Mouse (Mus musculus) heart, postnatal 36 days (tissue): Measurements from ENCODE around the gene Gm10837. TPM values are rescaled to one million over a fixed set of nuclear protein-coding genes. Genes with fewer than 3 reads are reported as not detected.

Experiments used
- DNase-seq, 2 experiments: peaks; one replicate each; pipeline ENCODE4 v3.0.0; 2021 to 2022
- intact Hi-C: fragments of 180-260 bp; cut with DNase I; formaldehyde crosslinking; loops from one replicate; pipeline ENCODE4 v1.15.1; 2025
- total RNA-seq, 2 experiments: library from RNA; stranded (reverse); gene quantifications; 2 replicates each; pipeline ENCODE4 v1.2.3; 2021

Gm10837 gene
- total RNA-seq, 2 experiments from 2014 or later = not detected

GRCm38 (mm10) chr14:122509058-122509457 lies 18.7 kb downstream of the Gm10837 start:
- intact Hi-C loops = loop anchor here (1.0 kb wide), 1 partner anchor 367 kb away; no protein-coding TSS in a partner anchor
- no peak for DNase-seq

- intact Hi-C loops = loop anchor here (10.0 kb wide), 1 partner anchor 287 kb away; no protein-coding TSS in a partner anchor
- DNase-seq = no peak
Measured at GRCm38 (mm10) chr14:122511519-122511918, 21.1 kb downstream of the Gm10837 start.

DNA sequence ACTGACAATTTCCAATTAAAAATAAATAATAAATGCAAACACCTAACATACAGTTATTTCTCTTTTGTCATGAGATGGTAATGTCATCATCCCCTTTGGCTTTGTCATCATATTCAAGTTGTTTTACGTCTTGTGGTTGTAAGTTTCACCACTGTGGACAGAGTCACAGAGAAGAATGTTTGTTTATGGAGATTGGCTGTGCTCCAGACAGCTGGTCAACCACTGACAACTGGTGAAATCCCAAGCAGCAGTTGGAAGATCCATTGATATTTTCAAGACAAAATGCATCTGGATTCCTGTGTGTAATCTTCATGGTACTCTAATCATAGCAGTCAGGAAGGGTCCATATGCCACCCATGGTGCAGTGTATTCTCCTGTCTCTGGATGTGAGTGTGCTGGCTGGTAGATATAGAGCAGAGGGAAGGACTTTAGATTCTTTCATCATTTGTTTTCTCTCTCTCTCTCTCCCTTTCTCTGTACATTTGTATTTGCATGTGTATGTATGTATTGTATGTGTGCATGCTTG lies 23.2 kb downstream of the Gm10837 start:
- DNase-seq = no peak
- intact Hi-C loops = loop anchor here (10.0 kb wide), 1 partner anchor 289 kb away; no protein-coding TSS in a partner anchor

- DNase-seq = no peak
- intact Hi-C loops = no loop called here
Measured at GRCm38 (mm10) chr14:122528475-122528874, 38.1 kb downstream of the Gm10837 start.

DNA sequence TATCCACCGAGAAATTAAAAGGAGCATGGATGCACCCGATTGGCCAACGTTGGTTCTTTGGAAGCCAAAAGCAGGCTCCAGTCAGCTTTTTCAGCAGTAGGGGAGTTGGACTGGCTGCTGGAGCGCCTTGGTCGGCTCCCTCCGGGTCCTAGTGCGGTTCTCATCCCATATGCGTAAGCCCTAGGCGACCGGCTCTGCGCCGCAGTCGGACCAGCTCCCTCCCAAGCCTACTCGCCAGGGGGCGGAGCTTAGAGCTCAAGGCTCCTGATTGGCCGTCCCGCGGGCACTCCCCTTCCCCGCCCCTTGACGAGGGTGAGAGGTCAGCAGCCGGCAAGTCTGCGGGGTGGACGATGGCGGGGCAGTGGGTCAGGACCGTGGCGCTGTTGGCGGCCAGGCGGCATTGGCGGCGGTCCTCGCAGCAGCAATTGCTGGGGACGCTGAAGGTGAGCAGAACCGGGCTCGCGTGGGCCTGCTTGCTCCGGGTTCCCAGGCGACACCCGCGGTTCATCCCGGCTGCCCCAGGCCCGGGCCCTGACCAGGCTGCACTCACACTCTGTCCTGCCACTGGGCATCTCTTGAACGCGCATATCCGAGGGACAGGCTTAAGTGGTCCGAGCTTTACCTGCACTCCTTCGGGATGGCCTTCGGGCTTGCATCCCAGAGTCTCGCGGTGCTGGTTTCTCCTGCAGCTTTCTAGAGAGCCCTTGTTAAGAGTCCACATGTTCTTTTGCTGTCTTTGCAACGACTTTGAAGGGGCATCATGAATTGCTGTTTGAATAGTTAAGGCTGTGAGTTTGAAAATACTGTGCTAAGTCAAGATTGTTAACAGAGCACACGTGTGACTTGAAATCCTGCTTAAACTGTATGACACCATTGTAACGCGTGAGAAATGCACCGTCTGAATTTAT lies 43.9 kb downstream of the Gm10837 start, which contains the start of gene Pcca:
Gene Pcca (plus strand): TSS at position 308 of the 908 bp plus-strand sequence.
- peak; percentile 98 for DNase-seq
- intact Hi-C loops = loop anchor here (5.0 kb wide), 1 partner anchor 47 kb away; no protein-coding TSS in a partner anchor

DNA sequence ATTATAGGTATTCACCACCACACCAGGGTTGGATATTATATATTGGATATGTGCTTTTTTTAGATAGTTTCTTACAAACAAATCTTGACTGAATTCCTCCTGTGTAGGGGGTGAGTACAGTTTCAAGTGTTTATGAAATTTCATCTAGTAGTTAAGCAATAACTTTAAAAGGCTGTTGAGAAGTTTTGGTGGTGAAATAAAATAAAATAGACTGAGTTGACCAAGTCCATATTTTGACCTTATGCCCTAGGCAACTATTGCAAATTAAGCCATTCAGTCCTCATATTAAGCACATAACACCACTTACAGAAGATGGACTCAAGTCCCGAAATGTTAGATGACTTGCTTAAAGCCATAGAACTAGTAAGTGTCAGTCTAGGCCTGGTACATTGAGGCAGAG lies 45.6 kb downstream of the Gm10837 start:
- intact Hi-C loops = no loop called here
- DNase-seq = no peak

Other genes with a start within 250 kb of the Gm10837 start
- not detected for gene Gm5089, start 39.5 kb upstream of the Gm10837 start, total RNA-seq
- not detected for gene Zic5, start 24.9 kb upstream of the Gm10837 start, total RNA-seq
- not detected for gene Zic2, start 15.2 kb upstream of the Gm10837 start, total RNA-seq
- 10 to 100 TPM; 89.7 to 93.4 TPM for gene Pcca, start 43.7 kb downstream of the Gm10837 start, total RNA-seq